Mouse (Mus musculus) adrenal gland, adult 18-20 months (tissue): ENCODE data around the gene Gm5724. TPM values are rescaled to one million over a fixed set of nuclear protein-coding genes. Genes with fewer than 3 reads are reported as not detected.
A peak's percentile ranks its signal among the peaks of the same experiment; 100 is the strongest.

Experiments used
- DNase-seq, 2 experiments: peaks; one replicate each; pipeline ENCODE4 v3.0.0; 2021 to 2022; ENCODE audit warnings: low spot score in 2 of 2
- long read RNA-seq, 2 experiments: library from polyadenylated mRNA; stranded (forward); transcript quantifications; one replicate each; pipeline ENCODE4 v2.0.0; 2021
- total RNA-seq, 2 experiments: library from RNA; stranded (reverse); gene quantifications; 1 replicate in 1 of 2; 2 replicates in 1 of 2; pipeline ENCODE4 v1.2.3; 2021

The Gm5724 gene
- total RNA-seq: not detected
- long read RNA-seq, experiment 1: 0 reads
- long read RNA-seq, experiment 2: 0 reads

GRCm38 (mm10) chr6:141773710-141774109 lies at the start of gene Gm5724:
TSS of gene Gm5724 (minus strand) at chr6:141773810.
- no peak for DNase-seq

- DNase-seq: peak in 1 of 2 experiments; percentile 8
These were observed 24.2 kb upstream of the Gm5724 start for GRCm38 (mm10) chr6:141797837-141798236.

- no peak for DNase-seq
These were observed 866 bp upstream of the Gm5724 start for GRCm38 (mm10) chr6:141774476-141774875.

GRCm38 (mm10) chr6:141691246-141691645 lies 82.4 kb downstream of the Gm5724 start:
- DNase-seq: no peak

GRCm38 (mm10) chr6:141687008-141687407 lies 86.6 kb downstream of the Gm5724 start:
- no peak for DNase-seq

Other genes starting within 250 kb of the Gm5724 start
- under 1 TPM; 0.36 to 0.51 TPM for gene Slco1c1, start 249.4 kb downstream of the Gm5724 start, total RNA-seq
- gene Slco1b2, start 144.3 kb downstream of the Gm5724 start, total RNA-seq: under 1 TPM; 0.20 to 0.61 TPM
- gene Slco1a4, start 82.4 kb upstream of the Gm5724 start, total RNA-seq: under 1 TPM; 0.10 to 0.20 TPM
- gene Slco1a1, start 173.2 kb upstream of the Gm5724 start, total RNA-seq: not detected
- gene Gm6614, start 237.6 kb upstream of the Gm5724 start, total RNA-seq: not detected